Mouse (Mus musculus): ENCODE measurements around the gene Elof1.
A peak's percentile ranks its signal among the peaks of the same experiment; 100 is the strongest.

DNA sequence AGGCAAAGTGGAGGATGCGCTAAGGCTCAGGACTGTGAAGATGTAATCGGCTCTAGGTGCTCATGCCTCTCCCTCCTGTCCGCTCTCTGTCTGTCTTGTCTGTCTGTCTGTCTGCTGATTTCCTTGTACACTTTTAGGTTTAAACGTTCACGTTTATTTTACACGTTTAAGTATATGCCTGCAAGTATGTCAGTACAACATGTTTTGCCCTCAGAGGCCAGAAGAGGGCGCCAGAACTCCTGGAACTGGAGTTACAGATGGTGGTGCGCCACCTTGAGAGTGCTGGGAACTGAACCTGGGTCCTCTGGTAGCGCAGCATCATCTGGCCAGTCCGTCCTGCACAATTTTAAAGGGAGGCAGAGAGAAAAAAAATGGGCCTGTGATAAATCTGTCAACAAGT, 49.7 kb upstream of the Elof1 start:
- TF ChIP-seq CTCF (IDR thresholded peaks at IDR 0.05) (peak; percentile 21; the same call in 1 of the 2 replicates), EP300 (IDR thresholded peaks at IDR 0.05) (no peak)

Measured in lung, postnatal 0 days (tissue).